ENCODE assay signal across 8 mouse cellular contexts in genomic region chr11:69836703-69837576, GRCm38 (mm10). TPM values are rescaled to one million over a fixed set of nuclear protein-coding genes. Genes with fewer than 3 reads are reported as not detected.
DNase-seq lines count a peak whose midpoint lies in the region; ATAC-seq and TF ChIP-seq lines count a peak whose summit lies in the region.

No protein-coding gene starts in this region.

- ATAC-seq in megakaryocyte, adult 5-6 weeks (ENCODE audit: poor library complexity, severe bottlenecking) = no peak
- no peak for ATAC-seq in forebrain, postnatal 0 days
- ATAC-seq in hindbrain, embryonic 13.5 days (ENCODE audit: low FRiP score) = peak; percentile 2; the same call in 1 of the 2 replicates
- ATAC-seq in midbrain, postnatal 0 days (ENCODE audit: low FRiP score) = no peak
- no peak for ATAC-seq in megakaryocyte progenitor cell, adult 5-6 weeks (replicated peaks; ENCODE audit: poor library complexity)

- 1% methylated on average over 46 of the region's 52 CpGs for WGBS in forebrain, postnatal 0 days
- under 1% methylated on average over 43 of the region's 52 CpGs for WGBS in hindbrain, embryonic 13.5 days
- WGBS in midbrain, postnatal 0 days = under 1% methylated on average over 24 of the region's 52 CpGs

- peaks cover 48% of the 10 kb centered on the region for H3K4me1 ChIP-seq in megakaryocyte, embryonic 14.5 days
- peaks cover 22% of the 10 kb centered on the region for H3K4me1 ChIP-seq in forebrain, postnatal 0 days (ENCODE audit: insufficient read depth)
- peaks cover 53% of the 10 kb centered on the region for H3K4me1 ChIP-seq in hindbrain, embryonic 13.5 days (replicated peaks)
- H3K4me1 ChIP-seq in midbrain, postnatal 0 days (ENCODE audit: insufficient read depth, low read length) = peaks cover 11% of the 10 kb centered on the region; the same call in 1 of the 2 replicates

- no peak for TF ChIP-seq CTCF in brain, embryonic 14.5 days (IDR thresholded peaks at IDR 0.05; ENCODE audit: borderline replicate concordance, extremely low read depth, insufficient read depth, insufficient read length)
- TF ChIP-seq CTCF in forebrain, postnatal 0 days (IDR thresholded peaks at IDR 0.05; ENCODE audit: low read depth) = no peak
- TF ChIP-seq CTCF in midbrain, postnatal 0 days (IDR thresholded peaks at IDR 0.05) = no peak

- H3K4me2 ChIP-seq in forebrain, postnatal 0 days (ENCODE audit: low read depth) = peak overlapping the region; percentile 95
- H3K4me2 ChIP-seq in hindbrain, embryonic 13.5 days = peak overlapping the region; percentile 99
- peak overlapping the region; percentile 97 for H3K4me2 ChIP-seq in midbrain, postnatal 0 days (ENCODE audit: low read depth, low read length, poor library complexity, severe bottlenecking)

- DNase-seq in brain, embryonic 14.5 days (ENCODE audit: low read depth) = peak; percentile 69
- peak; percentile 70 for DNase-seq in forebrain, postnatal 0 days
- peak; percentile 44 for DNase-seq in left cerebral cortex, postnatal 4 days
- peak; percentile 51 for DNase-seq in midbrain, postnatal 0 days (ENCODE audit: low spot score)

- intact Hi-C loops in left cerebral cortex, postnatal 4 days (cut with DNase I) = loop anchor here (5.0 kb wide), 1 partner anchor 35 kb away; the partner anchor contains the start of gene Fgf11

- H3K27me3 ChIP-seq in megakaryocyte, embryonic 14.5 days (replicated peaks) = peaks cover 51% of the 10 kb centered on the region
- no peaks in the 10 kb centered on the region for H3K27me3 ChIP-seq in forebrain, postnatal 0 days (ENCODE audit: insufficient read depth, low read length)
- H3K27me3 ChIP-seq in hindbrain, embryonic 13.5 days = no peaks in the 10 kb centered on the region
- no peaks in the 10 kb centered on the region for H3K27me3 ChIP-seq in midbrain, postnatal 0 days (ENCODE audit: insufficient read depth, low read length)

- H3K27ac ChIP-seq in forebrain, postnatal 0 days (ENCODE audit: low read depth, low read length) = peak overlapping the region; percentile 97
- H3K27ac ChIP-seq in hindbrain, embryonic 13.5 days = peak overlapping the region; percentile 99
- H3K27ac ChIP-seq in midbrain, postnatal 0 days (ENCODE audit: low read depth, low read length) = peak overlapping the region; percentile 97

- TF ChIP-seq POLR2A in brain, embryonic 14.5 days (IDR thresholded peaks at IDR 0.05; ENCODE audit: borderline replicate concordance, extremely low read depth, insufficient read depth, insufficient read length, poor library complexity, severe bottlenecking) = 0 out of 2 replicates have a peak, but pooled peaks have one; percentile 14

- peak overlapping the region; percentile 93 for H3K4me3 ChIP-seq in megakaryocyte, embryonic 14.5 days (replicated peaks)
- H3K4me3 ChIP-seq in forebrain, postnatal 0 days (ENCODE audit: low read depth, low read length) = peak overlapping the region; percentile 87
- peak overlapping the region; percentile 98 for H3K4me3 ChIP-seq in hindbrain, embryonic 13.5 days
- H3K4me3 ChIP-seq in midbrain, postnatal 0 days (ENCODE audit: low read depth, low read length) = peak overlapping the region; percentile 91

- peaks cover 11% of the 10 kb centered on the region for H3K36me3 ChIP-seq in megakaryocyte, embryonic 14.5 days (replicated peaks; ENCODE audit: low read length)
- H3K36me3 ChIP-seq in forebrain, postnatal 0 days (ENCODE audit: insufficient read depth) = peaks cover 17% of the 10 kb centered on the region
- H3K36me3 ChIP-seq in hindbrain, embryonic 13.5 days = peaks cover 20% of the 10 kb centered on the region
- peaks cover 14% of the 10 kb centered on the region for H3K36me3 ChIP-seq in midbrain, postnatal 0 days (ENCODE audit: insufficient read depth, low read length)

- no peaks in the 10 kb centered on the region for H3K9me3 ChIP-seq in megakaryocyte, embryonic 14.5 days
- H3K9me3 ChIP-seq in forebrain, postnatal 0 days (ENCODE audit: low read length) = no peaks in the 10 kb centered on the region
- H3K9me3 ChIP-seq in hindbrain, embryonic 13.5 days = no peaks in the 10 kb centered on the region
- no peaks in the 10 kb centered on the region for H3K9me3 ChIP-seq in midbrain, postnatal 0 days (ENCODE audit: low read length)

- H3K9ac ChIP-seq in forebrain, postnatal 0 days = peak overlapping the region; percentile 96
- peak overlapping the region; percentile 99 for H3K9ac ChIP-seq in hindbrain, embryonic 13.5 days
- H3K9ac ChIP-seq in midbrain, postnatal 0 days (replicated peaks; ENCODE audit: low read length, poor library complexity, severe bottlenecking) = peak overlapping the region; percentile 98

RNA-seq across cellular contexts. Expression of gene Nlgn2, which starts 0.6 kb away (rescaled TPM):
- polyA plus RNA-seq in megakaryocyte, embryonic 14.5 days (2012; ENCODE audit: insufficient read depth, low replicate concordance) = 4.9 and 17.7 TPM in 2 replicates
- 0.20 and 0.48 TPM in 2 replicates for total RNA-seq in megakaryocyte, adult 5-6 weeks (2015)
- 0.16 and 0.88 TPM in 2 replicates for total RNA-seq in megakaryocyte, adult 5-6 weeks (2017)
- 123 and 183 TPM in 2 replicates for polyA plus RNA-seq in brain, embryonic 14.5 days (2012; rRNA removed)
- total RNA-seq in forebrain, postnatal 0 days (2014; rRNA removed) = 82.2 and 104 TPM in 2 replicates
- 13.0 and 18.2 TPM in 2 replicates for polyA plus RNA-seq in forebrain, postnatal 0 days (2015; fragmentation: Nextera tagmentation; extraction: Ambion mirVana)
- polyA plus RNA-seq in hindbrain, embryonic 13.5 days (2015; fragmentation: Nextera tagmentation; extraction: Ambion mirVana) = 21.4 and 22.0 TPM in 2 replicates
- total RNA-seq in left cerebral cortex, postnatal 4 days (2021) = 100 to 1,000 TPM; 237 to 257 TPM
- total RNA-seq in midbrain, postnatal 0 days (2014; rRNA removed) = 117 and 137 TPM in 2 replicates
- polyA plus RNA-seq in midbrain, postnatal 0 days (2015; fragmentation: Nextera tagmentation; extraction: Ambion mirVana) = 21.0 and 23.5 TPM in 2 replicates
- 8.4 and 10.8 TPM in 2 replicates for total RNA-seq in megakaryocyte progenitor cell, adult 5-6 weeks (2015)
- total RNA-seq in megakaryocyte progenitor cell, adult 5-6 weeks (2017) = 3.5 and 6.2 TPM in 2 replicates

RNA-seq across cellular contexts. Expression of gene Tmem256, which starts 1.4 kb away (rescaled TPM):
- 742 and 1,105 TPM in 2 replicates for polyA plus RNA-seq in megakaryocyte, embryonic 14.5 days (2012; ENCODE audit: insufficient read depth, low replicate concordance)
- 217 and 226 TPM in 2 replicates for total RNA-seq in megakaryocyte, adult 5-6 weeks (2015)
- 117 and 158 TPM in 2 replicates for total RNA-seq in megakaryocyte, adult 5-6 weeks (2017)
- 167 and 271 TPM in 2 replicates for polyA plus RNA-seq in brain, embryonic 14.5 days (2012; rRNA removed)
- 117 and 189 TPM in 2 replicates for total RNA-seq in forebrain, postnatal 0 days (2014; rRNA removed)
- polyA plus RNA-seq in forebrain, postnatal 0 days (2015; fragmentation: Nextera tagmentation; extraction: Ambion mirVana) = 350 and 422 TPM in 2 replicates
- polyA plus RNA-seq in hindbrain, embryonic 13.5 days (2015; fragmentation: Nextera tagmentation; extraction: Ambion mirVana) = 368 and 374 TPM in 2 replicates
- 100 to 1,000 TPM; 140 to 155 TPM for total RNA-seq in left cerebral cortex, postnatal 4 days (2021)
- 95.5 and 103 TPM in 2 replicates for total RNA-seq in midbrain, postnatal 0 days (2014; rRNA removed)
- polyA plus RNA-seq in midbrain, postnatal 0 days (2015; fragmentation: Nextera tagmentation; extraction: Ambion mirVana) = 349 and 370 TPM in 2 replicates
- 240 and 307 TPM in 2 replicates for total RNA-seq in megakaryocyte progenitor cell, adult 5-6 weeks (2015)
- 174 and 238 TPM in 2 replicates for total RNA-seq in megakaryocyte progenitor cell, adult 5-6 weeks (2017)

RNA-seq across cellular contexts. Expression of gene Plscr3, which starts 9.2 kb away (rescaled TPM):
- 41.3 and 79.4 TPM in 2 replicates for polyA plus RNA-seq in megakaryocyte, embryonic 14.5 days (2012; ENCODE audit: insufficient read depth, low replicate concordance)
- total RNA-seq in megakaryocyte, adult 5-6 weeks (2015) = 19.8 and 23.7 TPM in 2 replicates
- total RNA-seq in megakaryocyte, adult 5-6 weeks (2017) = 10.8 and 18.1 TPM in 2 replicates
- 86.3 and 105 TPM in 2 replicates for polyA plus RNA-seq in brain, embryonic 14.5 days (2012; rRNA removed)
- total RNA-seq in forebrain, postnatal 0 days (2014; rRNA removed) = 26.6 and 30.6 TPM in 2 replicates
- polyA plus RNA-seq in forebrain, postnatal 0 days (2015; fragmentation: Nextera tagmentation; extraction: Ambion mirVana) = 36.2 and 38.2 TPM in 2 replicates
- polyA plus RNA-seq in hindbrain, embryonic 13.5 days (2015; fragmentation: Nextera tagmentation; extraction: Ambion mirVana) = 51.7 and 53.7 TPM in 2 replicates
- total RNA-seq in left cerebral cortex, postnatal 4 days (2021) = 10 to 100 TPM; 46.2 to 52.1 TPM
- 24.1 and 26.6 TPM in 2 replicates for total RNA-seq in midbrain, postnatal 0 days (2014; rRNA removed)
- 33.5 and 35.0 TPM in 2 replicates for polyA plus RNA-seq in midbrain, postnatal 0 days (2015; fragmentation: Nextera tagmentation; extraction: Ambion mirVana)
- 60.6 and 62.2 TPM in 2 replicates for total RNA-seq in megakaryocyte progenitor cell, adult 5-6 weeks (2015)
- 29.1 and 32.9 TPM in 2 replicates for total RNA-seq in megakaryocyte progenitor cell, adult 5-6 weeks (2017)

RNA-seq across cellular contexts. Expression of gene Spem1, which starts 15.0 kb away (rescaled TPM):
- polyA plus RNA-seq in megakaryocyte, embryonic 14.5 days (2012; ENCODE audit: insufficient read depth, low replicate concordance) = not detected in 2 replicates
- not detected in 2 replicates for total RNA-seq in megakaryocyte, adult 5-6 weeks (2015)
- not detected in 2 replicates for total RNA-seq in megakaryocyte, adult 5-6 weeks (2017)
- polyA plus RNA-seq in brain, embryonic 14.5 days (2012; rRNA removed) = 1.3 and 1.4 TPM in 2 replicates
- 0.38 and 0.62 TPM in 2 replicates for total RNA-seq in forebrain, postnatal 0 days (2014; rRNA removed)
- polyA plus RNA-seq in forebrain, postnatal 0 days (2015; fragmentation: Nextera tagmentation; extraction: Ambion mirVana) = 0.23 and 0.50 TPM in 2 replicates
- 0.70 and 0.81 TPM in 2 replicates for polyA plus RNA-seq in hindbrain, embryonic 13.5 days (2015; fragmentation: Nextera tagmentation; extraction: Ambion mirVana)
- total RNA-seq in left cerebral cortex, postnatal 4 days (2021) = 1 to 10 TPM in 1 of 2 experiments, under 1 TPM in 1; 0.93 to 1.1 TPM
- total RNA-seq in midbrain, postnatal 0 days (2014; rRNA removed) = 0.93 TPM in 1 of 2 replicates, not detected in the other
- polyA plus RNA-seq in midbrain, postnatal 0 days (2015; fragmentation: Nextera tagmentation; extraction: Ambion mirVana) = 0.20 and 0.27 TPM in 2 replicates
- not detected in 2 replicates for total RNA-seq in megakaryocyte progenitor cell, adult 5-6 weeks (2015)
- 0.79 TPM in 1 of 2 replicates, not detected in the other for total RNA-seq in megakaryocyte progenitor cell, adult 5-6 weeks (2017)

RNA-seq across cellular contexts. Expression of gene Spem2, which starts 18.7 kb away (rescaled TPM):
- not detected in 2 replicates for polyA plus RNA-seq in megakaryocyte, embryonic 14.5 days (2012; ENCODE audit: insufficient read depth, low replicate concordance)
- total RNA-seq in megakaryocyte, adult 5-6 weeks (2015) = not detected in 2 replicates
- not detected in 2 replicates for total RNA-seq in megakaryocyte, adult 5-6 weeks (2017)
- not detected in 2 replicates for polyA plus RNA-seq in brain, embryonic 14.5 days (2012; rRNA removed)
- not detected in 2 replicates for total RNA-seq in forebrain, postnatal 0 days (2014; rRNA removed)
- polyA plus RNA-seq in forebrain, postnatal 0 days (2015; fragmentation: Nextera tagmentation; extraction: Ambion mirVana) = not detected in 2 replicates
- 0.10 TPM in 1 of 2 replicates, not detected in the other for polyA plus RNA-seq in hindbrain, embryonic 13.5 days (2015; fragmentation: Nextera tagmentation; extraction: Ambion mirVana)
- total RNA-seq in left cerebral cortex, postnatal 4 days (2021) = not detected
- total RNA-seq in midbrain, postnatal 0 days (2014; rRNA removed) = not detected in 2 replicates
- not detected in 2 replicates for polyA plus RNA-seq in midbrain, postnatal 0 days (2015; fragmentation: Nextera tagmentation; extraction: Ambion mirVana)
- total RNA-seq in megakaryocyte progenitor cell, adult 5-6 weeks (2015) = not detected in 2 replicates
- total RNA-seq in megakaryocyte progenitor cell, adult 5-6 weeks (2017) = not detected in 2 replicates
